Mouse (Mus musculus): Measurements from ENCODE around the gene Fbxw8. TPM values are rescaled to one million over a fixed set of nuclear protein-coding genes. Genes with fewer than 3 reads are reported as not detected.

Gene Fbxw8
- polyA plus RNA-seq, 1 experiment, result 72.5 TPM

GRCm38 (mm10) chr5:118029420-118029819, 125.8 kb downstream of the Fbxw8 start:
- Histone ChIP-seq H3K27me3 (ENCODE audit: control insufficient read depth, insufficient read depth, insufficient read length) (peaks cover 40% of the 10 kb centered on the region), H3K36me3 (ENCODE audit: control insufficient read depth, insufficient read depth) (no peaks in the 10 kb centered on the region), H3K79me2 (ENCODE audit: control insufficient read depth, insufficient read depth) (no peaks in the 10 kb centered on the region), H3K79me3 (ENCODE audit: low read depth) (no peaks in the 10 kb centered on the region), H3ac (ENCODE audit: control insufficient read depth, insufficient read length, low read depth) (no peak overlapping the region), H3K4me3 (ENCODE audit: insufficient read depth, poor library complexity, severe bottlenecking) (no peak overlapping the region)
- TF ChIP-seq MAX (IDR thresholded peaks at IDR 0.05) (no peak), USF1 (IDR thresholded peaks at IDR 0.05; ENCODE audit: low read depth) (peak; percentile 89)

GRCm38 (mm10) chr5:118029035-118029408, 126.2 kb downstream of the Fbxw8 start:
- Histone ChIP-seq H3ac (ENCODE audit: control insufficient read depth, insufficient read length, low read depth) (no peak overlapping the region), H3K36me3 (ENCODE audit: control insufficient read depth, insufficient read depth) (no peaks in the 10 kb centered on the region), H3K79me3 (ENCODE audit: low read depth) (no peaks in the 10 kb centered on the region), H3K4me3 (ENCODE audit: insufficient read depth, poor library complexity, severe bottlenecking) (no peak overlapping the region), H3K27me3 (ENCODE audit: control insufficient read depth, insufficient read depth, insufficient read length) (peaks cover 40% of the 10 kb centered on the region), H3K79me2 (ENCODE audit: control insufficient read depth, insufficient read depth) (no peaks in the 10 kb centered on the region)
- TF ChIP-seq MAX (IDR thresholded peaks at IDR 0.05), result no peak
- TF ChIP-seq CEBPB (IDR thresholded peaks at IDR 0.05; ENCODE audit: low read depth), result no peak
- no peak for TF ChIP-seq MYOD1 (IDR thresholded peaks at IDR 0.05; ENCODE audit: control insufficient read depth, insufficient read length, low read depth)
- no peak for TF ChIP-seq FOSL1 (IDR thresholded peaks at IDR 0.05; ENCODE audit: insufficient read depth, low read length, poor library complexity, severe bottlenecking)
- TF ChIP-seq USF1 (IDR thresholded peaks at IDR 0.05; ENCODE audit: low read depth), result no peak
- TF ChIP-seq CTCF (IDR thresholded peaks at IDR 0.05; ENCODE audit: control insufficient read depth, insufficient read depth, insufficient read length), result no peak
- TF ChIP-seq MYOG (IDR thresholded peaks at IDR 0.05; ENCODE audit: control insufficient read depth, extremely low read depth, insufficient read length), result no peak

DNA sequence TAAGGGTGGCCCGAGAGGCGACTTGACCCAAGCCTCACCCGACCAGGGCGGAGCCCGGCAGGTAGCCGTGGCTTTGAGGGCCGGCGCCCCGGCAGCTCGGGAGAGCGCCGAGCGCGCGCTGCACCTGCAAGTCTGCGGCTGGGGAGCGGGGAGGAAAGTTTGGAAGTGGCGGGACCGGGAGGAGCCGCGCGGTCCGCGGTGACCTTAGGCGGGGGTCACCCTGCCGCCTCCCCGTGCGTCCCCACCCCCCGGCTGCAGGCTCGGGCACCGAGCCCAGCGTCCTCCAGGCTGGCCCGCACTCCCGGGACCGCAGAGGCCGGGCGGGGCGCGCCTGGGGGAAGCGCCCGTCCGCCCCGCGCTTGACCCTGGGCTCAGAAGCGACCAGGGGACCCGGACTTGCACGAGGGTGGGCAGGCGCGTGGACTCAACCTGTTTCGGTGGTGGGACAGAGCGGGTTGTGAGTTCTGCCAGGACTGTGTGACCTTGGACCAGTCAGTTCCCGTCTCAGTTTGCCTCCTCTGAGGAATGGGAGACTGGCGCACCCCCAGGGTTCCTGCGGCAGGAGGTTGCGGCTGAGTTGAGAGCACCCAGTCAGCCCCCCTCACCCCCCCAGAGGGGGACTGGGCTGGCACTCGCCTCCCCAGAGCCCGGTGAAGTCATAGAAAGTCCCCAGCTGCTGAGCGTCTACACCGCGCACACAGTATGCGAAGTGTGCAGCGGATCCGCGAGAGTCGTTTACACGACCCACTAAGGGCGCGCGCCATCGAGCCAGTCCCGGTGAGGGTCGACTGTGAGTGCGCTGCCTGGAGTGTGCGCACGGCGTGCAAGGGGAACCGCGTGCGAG, 126.9 kb downstream of the Fbxw8 start:
- no peaks in the 10 kb centered on the region for H3K79me3 ChIP-seq (ENCODE audit: low read depth)
- H3K4me3 ChIP-seq (ENCODE audit: insufficient read depth, poor library complexity, severe bottlenecking), result no peak overlapping the region
- peaks cover 40% of the 10 kb centered on the region for H3K27me3 ChIP-seq (ENCODE audit: control insufficient read depth, insufficient read depth, insufficient read length)
- H3K79me2 ChIP-seq (ENCODE audit: control insufficient read depth, insufficient read depth), result no peaks in the 10 kb centered on the region
- TF ChIP-seq CTCF (IDR thresholded peaks at IDR 0.05; ENCODE audit: control insufficient read depth, insufficient read depth, insufficient read length), result no peak
- H3ac ChIP-seq (ENCODE audit: control insufficient read depth, insufficient read length, low read depth), result no peak overlapping the region
- no peaks in the 10 kb centered on the region for H3K36me3 ChIP-seq (ENCODE audit: control insufficient read depth, insufficient read depth)

GRCm38 (mm10) chr5:118027698-118028190, 127.5 kb downstream of the Fbxw8 start, which contains the start of gene Tesc:
Gene Tesc (plus strand): TSS chr5:118027743.
- no peak within 1 kb of the TSS for H3K4me3 ChIP-seq (ENCODE audit: insufficient read depth, poor library complexity, severe bottlenecking)
- H3K79me3 ChIP-seq (ENCODE audit: low read depth), result no peaks in the 10 kb centered on the region
- no peak within 1 kb of the TSS for H3ac ChIP-seq (ENCODE audit: control insufficient read depth, insufficient read length, low read depth)
- H3K36me3 ChIP-seq (ENCODE audit: control insufficient read depth, insufficient read depth), result no peaks in the 10 kb centered on the region
- TF ChIP-seq USF1 (IDR thresholded peaks at IDR 0.05; ENCODE audit: low read depth) (no peak), MYOG (IDR thresholded peaks at IDR 0.05; ENCODE audit: control insufficient read depth, extremely low read depth, insufficient read length) (no peak), MAX (IDR thresholded peaks at IDR 0.05) (no peak), CEBPB (IDR thresholded peaks at IDR 0.05; ENCODE audit: low read depth) (no peak), FOSL1 (IDR thresholded peaks at IDR 0.05; ENCODE audit: insufficient read depth, low read length, poor library complexity, severe bottlenecking) (no peak), MYOD1 (IDR thresholded peaks at IDR 0.05; ENCODE audit: control insufficient read depth, insufficient read length, low read depth) (no peak), CTCF (IDR thresholded peaks at IDR 0.05; ENCODE audit: control insufficient read depth, insufficient read depth, insufficient read length) (no peak)
- no peaks in the 10 kb centered on the region for H3K79me2 ChIP-seq (ENCODE audit: control insufficient read depth, insufficient read depth)
- peaks cover 42% of the 10 kb centered on the region for H3K27me3 ChIP-seq (ENCODE audit: control insufficient read depth, insufficient read depth, insufficient read length)

DNA sequence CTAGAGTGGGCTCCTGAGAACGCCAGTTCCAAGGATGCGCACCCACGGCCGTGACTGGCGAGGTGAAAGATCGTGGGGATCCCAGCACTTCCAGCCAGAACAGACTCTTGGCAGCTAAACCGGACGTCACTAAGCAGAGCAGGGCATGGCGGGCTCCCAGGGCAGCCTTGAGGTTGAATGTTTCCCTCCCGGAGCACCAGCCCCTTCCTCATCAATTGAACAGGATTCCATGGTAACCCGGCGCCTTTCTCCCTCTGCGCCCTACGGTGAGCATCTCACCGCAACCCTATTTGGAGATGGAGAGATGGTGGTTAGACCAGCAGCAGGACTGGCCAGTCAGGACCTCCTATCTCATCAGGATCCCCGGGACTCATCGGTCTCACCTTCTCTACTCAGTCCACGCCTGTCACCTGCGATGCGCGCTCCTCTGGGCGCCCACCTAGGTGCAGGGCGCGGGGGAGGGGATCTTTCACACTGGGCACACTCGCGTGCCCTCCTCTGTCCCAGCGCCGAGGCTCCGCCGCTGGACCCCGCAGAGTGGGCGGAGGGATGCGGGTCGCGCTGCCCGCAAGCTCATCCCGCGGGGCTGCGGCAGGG, 128.1 kb downstream of the Fbxw8 start:
- Histone ChIP-seq H3K4me3 (ENCODE audit: insufficient read depth, poor library complexity, severe bottlenecking) (no peak overlapping the region), H3K36me3 (ENCODE audit: control insufficient read depth, insufficient read depth) (no peaks in the 10 kb centered on the region), H3K79me2 (ENCODE audit: control insufficient read depth, insufficient read depth) (no peaks in the 10 kb centered on the region), H3K79me3 (ENCODE audit: low read depth) (no peaks in the 10 kb centered on the region), H3K27me3 (ENCODE audit: control insufficient read depth, insufficient read depth, insufficient read length) (peaks cover 44% of the 10 kb centered on the region), H3ac (ENCODE audit: control insufficient read depth, insufficient read length, low read depth) (no peak overlapping the region)
- TF ChIP-seq CEBPB (IDR thresholded peaks at IDR 0.05; ENCODE audit: low read depth) (no peak), FOSL1 (IDR thresholded peaks at IDR 0.05; ENCODE audit: insufficient read depth, low read length, poor library complexity, severe bottlenecking) (no peak), MYOD1 (IDR thresholded peaks at IDR 0.05; ENCODE audit: control insufficient read depth, insufficient read length, low read depth) (no peak), CTCF (IDR thresholded peaks at IDR 0.05; ENCODE audit: control insufficient read depth, insufficient read depth, insufficient read length) (no peak), MYOG (IDR thresholded peaks at IDR 0.05; ENCODE audit: control insufficient read depth, extremely low read depth, insufficient read length) (no peak), USF1 (IDR thresholded peaks at IDR 0.05; ENCODE audit: low read depth) (no peak), MAX (IDR thresholded peaks at IDR 0.05) (no peak)

DNA sequence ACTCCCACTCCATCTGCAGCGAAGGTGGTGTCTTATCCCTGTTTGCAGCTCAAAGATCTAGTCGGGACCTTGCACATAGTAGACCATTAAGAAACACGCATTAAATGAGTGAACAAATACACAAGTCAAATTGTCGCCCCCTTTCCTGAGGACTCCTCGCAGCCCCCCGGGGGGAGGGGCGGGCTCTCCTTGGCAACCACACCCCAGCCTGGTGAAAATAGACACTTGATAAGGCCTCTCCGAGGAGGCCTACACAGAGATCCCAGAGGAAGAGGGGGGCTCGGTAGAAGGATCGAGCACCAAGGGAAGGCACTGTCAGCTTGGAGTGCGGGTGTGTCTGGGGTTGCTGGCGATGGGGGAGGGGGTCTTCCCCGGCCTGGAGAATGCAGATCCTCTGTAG, 128.9 kb downstream of the Fbxw8 start:
- H3K4me3 ChIP-seq (ENCODE audit: insufficient read depth, poor library complexity, severe bottlenecking), result no peak overlapping the region
- peaks cover 44% of the 10 kb centered on the region for H3K27me3 ChIP-seq (ENCODE audit: control insufficient read depth, insufficient read depth, insufficient read length)

More for the DNA sequence above, 128.9 kb downstream of the Fbxw8 start:
- TF ChIP-seq CTCF (IDR thresholded peaks at IDR 0.05; ENCODE audit: control insufficient read depth, insufficient read depth, insufficient read length), result no peak
- no peak for TF ChIP-seq MYOD1 (IDR thresholded peaks at IDR 0.05; ENCODE audit: control insufficient read depth, insufficient read length, low read depth)
- no peak for TF ChIP-seq USF1 (IDR thresholded peaks at IDR 0.05; ENCODE audit: low read depth)
- no peaks in the 10 kb centered on the region for H3K79me3 ChIP-seq (ENCODE audit: low read depth)
- H3K36me3 ChIP-seq (ENCODE audit: control insufficient read depth, insufficient read depth), result no peaks in the 10 kb centered on the region
- H3ac ChIP-seq (ENCODE audit: control insufficient read depth, insufficient read length, low read depth), result no peak overlapping the region
- no peaks in the 10 kb centered on the region for H3K79me2 ChIP-seq (ENCODE audit: control insufficient read depth, insufficient read depth)
